Mouse (Mus musculus): Measurements from ENCODE around the gene Med13l. TPM values are rescaled to one million over a fixed set of nuclear protein-coding genes. Genes with fewer than 3 reads are reported as not detected.

The Med13l gene
- polyA plus RNA-seq, 1 experiment, result 3.6 TPM

DNA sequence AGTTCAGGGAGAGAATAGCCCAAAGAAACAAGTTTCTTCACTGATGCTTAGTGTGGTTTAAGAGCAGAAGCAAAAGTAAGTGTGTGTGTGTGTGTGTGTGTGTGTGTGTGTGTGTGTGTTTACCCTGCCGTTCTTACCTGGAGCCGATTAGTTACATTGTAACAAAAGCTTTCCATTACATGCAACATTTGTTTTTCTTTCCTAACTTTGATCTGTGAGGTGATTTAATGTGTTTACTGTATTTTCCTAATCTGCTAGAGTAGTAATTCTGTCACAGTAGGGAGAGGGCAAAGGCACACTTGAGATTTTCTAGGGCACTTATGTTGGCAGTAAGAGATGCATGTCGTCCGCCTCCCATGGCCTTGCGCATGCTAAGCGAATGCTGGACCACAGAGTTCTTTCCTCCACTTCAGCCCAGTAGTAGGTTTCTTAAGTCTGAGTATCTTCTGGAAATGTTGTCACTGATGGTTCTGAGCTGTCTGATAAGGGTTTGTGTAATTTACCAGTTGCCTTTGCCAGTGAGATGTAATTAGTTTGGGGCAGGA, 28.0 kb downstream of the Med13l start:
- no peaks in the 10 kb centered on the region for H3K9me3 ChIP-seq
- TF ChIP-seq FLI1 (IDR thresholded peaks at IDR 0.05; ENCODE audit: low read length) (no peak), GATA1 (IDR thresholded peaks at IDR 0.05; ENCODE audit: borderline replicate concordance, low read length) (no peak)
- peaks cover 97% of the 10 kb centered on the region for H3K4me1 ChIP-seq
- H3K4me3 ChIP-seq (replicated peaks), result no peak overlapping the region
- H3K27me3 ChIP-seq (replicated peaks), result no peaks in the 10 kb centered on the region
- H3K36me3 ChIP-seq (replicated peaks; ENCODE audit: low read length), result peaks cover 8% of the 10 kb centered on the region

DNA sequence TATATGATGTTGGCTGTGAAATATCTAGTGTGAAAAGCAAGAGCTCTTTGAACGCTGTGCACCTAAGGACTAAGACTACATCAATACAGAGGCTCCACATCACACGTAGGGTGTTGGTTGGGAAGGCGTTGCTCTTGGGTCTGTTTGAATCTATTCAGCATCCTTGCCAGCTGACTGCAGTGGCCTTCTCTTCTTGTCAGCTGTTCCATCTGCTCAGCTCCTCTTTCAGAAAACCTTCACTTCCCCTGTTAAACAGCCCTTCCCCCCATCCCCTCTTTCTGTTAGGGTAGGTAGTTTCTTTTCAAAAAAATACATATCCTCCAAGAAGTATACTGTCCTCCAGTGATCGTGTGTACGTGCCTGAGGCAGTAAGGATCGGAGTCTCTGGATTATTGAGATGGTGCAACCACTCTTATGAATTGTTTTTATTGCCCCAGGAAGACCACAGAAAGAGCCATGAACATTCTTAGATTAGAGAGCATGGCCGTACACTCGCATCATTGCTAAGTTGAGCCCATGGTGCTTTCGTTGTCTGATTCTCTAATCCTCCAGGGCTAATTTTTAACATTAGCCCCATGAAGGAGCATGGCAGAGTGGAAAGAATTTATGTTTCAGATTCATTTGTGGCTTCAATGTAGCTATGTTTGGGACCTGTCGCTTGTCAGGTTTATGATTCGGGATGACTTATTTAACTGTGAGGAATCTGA, 28.9 kb downstream of the Med13l start:
- Histone ChIP-seq H3K36me3 (replicated peaks; ENCODE audit: low read length) (peaks cover 12% of the 10 kb centered on the region), H3K4me1 (peaks cover 97% of the 10 kb centered on the region), H3K4me3 (replicated peaks) (peak overlapping the region; percentile 10), H3K27me3 (replicated peaks) (no peaks in the 10 kb centered on the region), H3K9me3 (no peaks in the 10 kb centered on the region)
- TF ChIP-seq GATA1 (IDR thresholded peaks at IDR 0.05; ENCODE audit: borderline replicate concordance, low read length), result no peak
- TF ChIP-seq FLI1 (IDR thresholded peaks at IDR 0.05; ENCODE audit: low read length), result no peak

DNA sequence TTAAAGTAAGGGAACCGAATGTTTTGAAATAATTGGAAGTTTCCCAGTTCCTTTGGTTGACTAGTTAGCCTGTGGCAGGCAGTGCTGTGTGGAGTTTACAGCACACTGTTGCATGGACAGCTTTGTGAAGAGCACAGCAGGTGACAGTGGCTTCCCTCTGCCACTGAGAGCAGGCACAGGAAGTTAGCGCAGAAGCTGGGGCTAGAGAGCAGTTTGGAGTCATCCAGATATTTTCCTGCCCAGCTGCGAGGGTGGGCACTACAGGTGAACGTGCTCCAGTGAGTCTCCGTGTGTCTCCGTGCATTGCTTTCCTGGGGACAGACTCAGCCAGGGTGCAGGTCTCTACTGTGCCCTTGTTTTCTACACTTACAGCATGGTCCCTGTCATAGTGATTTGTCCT, 30.4 kb downstream of the Med13l start:
- Histone ChIP-seq H3K4me3 (replicated peaks) (peak overlapping the region; percentile 64), H3K27me3 (replicated peaks) (no peaks in the 10 kb centered on the region), H3K9me3 (no peaks in the 10 kb centered on the region), H3K4me1 (peaks cover 95% of the 10 kb centered on the region), H3K36me3 (replicated peaks; ENCODE audit: low read length) (peaks cover 22% of the 10 kb centered on the region)
- no peak for TF ChIP-seq GATA1 (IDR thresholded peaks at IDR 0.05; ENCODE audit: borderline replicate concordance, low read length)
- TF ChIP-seq FLI1 (IDR thresholded peaks at IDR 0.05; ENCODE audit: low read length), result no peak

DNA sequence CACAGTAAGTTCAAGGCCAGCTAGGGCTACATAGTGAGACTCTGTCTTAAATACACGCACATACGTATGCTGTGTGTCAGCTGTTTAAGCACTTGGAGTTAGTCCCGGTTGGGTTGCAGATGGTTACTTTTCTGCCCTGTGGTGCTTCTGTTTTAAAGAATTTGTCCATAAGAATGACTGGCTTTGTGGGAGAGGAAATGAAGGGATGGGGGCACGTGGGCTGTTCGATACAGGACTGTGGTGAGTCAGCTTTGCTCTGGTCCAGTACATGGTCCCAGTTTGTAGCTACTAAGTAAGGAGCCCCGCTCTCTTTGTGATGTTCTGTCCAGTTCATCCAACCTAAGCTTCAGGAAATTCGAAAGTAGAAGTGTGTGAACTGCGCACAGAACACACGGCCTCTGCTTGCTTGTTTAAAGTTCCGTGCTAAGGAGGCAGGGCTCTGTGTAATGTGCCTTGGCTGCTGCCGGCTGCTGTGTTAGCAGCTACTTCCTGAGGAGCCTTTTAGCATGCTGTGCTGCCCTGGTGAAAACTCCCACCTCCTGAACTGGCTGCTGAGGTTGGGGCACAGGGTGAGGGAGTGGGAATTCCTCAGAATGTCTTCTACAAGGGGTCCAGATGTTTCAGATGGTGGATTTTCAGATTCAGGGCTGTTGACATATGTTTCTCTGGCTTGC, 31.5 kb downstream of the Med13l start:
- no peak for TF ChIP-seq GATA1 (IDR thresholded peaks at IDR 0.05; ENCODE audit: borderline replicate concordance, low read length)
- Histone ChIP-seq H3K36me3 (replicated peaks; ENCODE audit: low read length) (peaks cover 27% of the 10 kb centered on the region), H3K27me3 (replicated peaks) (no peaks in the 10 kb centered on the region), H3K4me1 (peaks cover 95% of the 10 kb centered on the region), H3K9me3 (no peaks in the 10 kb centered on the region), H3K4me3 (replicated peaks) (peak overlapping the region; percentile 87)

DNA sequence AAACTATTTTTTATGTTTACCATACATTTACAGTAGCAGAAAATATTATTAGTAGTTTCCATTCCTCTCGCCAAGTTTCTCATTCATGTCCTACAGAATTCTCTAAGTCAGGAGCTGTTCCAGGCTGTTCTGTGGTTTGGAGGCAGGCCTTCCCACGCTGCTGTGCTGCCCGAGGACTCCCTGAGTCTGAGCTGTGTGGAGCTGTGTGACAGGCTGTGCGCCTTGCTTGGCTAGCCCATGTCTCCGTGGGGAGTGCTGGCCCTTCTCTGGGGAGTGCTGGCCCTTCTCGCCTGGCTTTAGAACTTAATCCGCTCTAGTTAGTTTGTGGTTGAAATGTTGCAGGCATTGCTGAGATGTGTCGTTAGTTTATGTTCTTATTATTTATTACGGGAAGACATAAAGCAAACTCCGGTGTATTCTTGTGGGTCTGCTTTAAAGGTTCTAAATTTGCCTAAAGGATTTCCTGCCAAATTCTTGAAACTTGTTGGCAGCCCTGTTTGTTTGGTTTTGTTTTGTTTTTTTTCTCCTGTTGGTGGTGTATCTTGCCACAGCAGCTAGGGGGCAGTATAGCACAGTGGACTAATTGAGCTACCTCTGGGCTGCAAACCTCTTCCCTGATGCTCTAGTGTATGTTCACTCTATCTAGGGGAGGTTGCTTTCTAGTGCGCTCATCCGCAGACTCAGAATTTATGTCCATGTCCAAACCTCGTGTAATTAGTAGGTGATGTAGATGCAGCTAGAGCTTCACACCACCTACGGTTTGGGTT, 34.2 kb downstream of the Med13l start:
- H3K9me3 ChIP-seq, result no peaks in the 10 kb centered on the region
- no peaks in the 10 kb centered on the region for H3K27me3 ChIP-seq (replicated peaks)
- peaks cover 38% of the 10 kb centered on the region for H3K36me3 ChIP-seq (replicated peaks; ENCODE audit: low read length)
- H3K4me1 ChIP-seq, result peaks cover 86% of the 10 kb centered on the region
- H3K4me3 ChIP-seq (replicated peaks), result peak overlapping the region; percentile 71
- TF ChIP-seq FLI1 (IDR thresholded peaks at IDR 0.05; ENCODE audit: low read length) (no peak), GATA1 (IDR thresholded peaks at IDR 0.05; ENCODE audit: borderline replicate concordance, low read length) (no peak)

DNA sequence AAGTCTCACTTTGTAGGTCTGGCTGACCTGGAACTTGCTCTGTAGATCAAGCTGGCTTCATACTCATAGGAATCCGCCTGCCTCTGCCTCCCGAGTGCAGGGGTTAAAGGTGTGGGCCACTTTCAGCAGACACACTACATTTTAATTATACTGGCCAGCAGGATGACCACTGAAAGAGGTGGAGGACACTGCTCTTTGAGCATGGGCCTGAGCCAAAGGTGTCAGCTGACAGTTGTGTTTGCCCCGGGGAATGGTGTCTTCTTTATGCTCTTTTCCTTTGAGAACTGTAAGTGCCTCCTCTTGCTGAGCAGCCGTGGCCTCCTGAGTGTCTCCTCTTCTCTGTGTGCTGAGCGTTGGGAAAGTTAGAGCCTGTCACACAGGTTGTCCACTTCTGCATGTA, 35.4 kb downstream of the Med13l start:
- peaks cover 86% of the 10 kb centered on the region for H3K4me1 ChIP-seq
- no peaks in the 10 kb centered on the region for H3K9me3 ChIP-seq
- TF ChIP-seq FLI1 (IDR thresholded peaks at IDR 0.05; ENCODE audit: low read length) (no peak), GATA1 (IDR thresholded peaks at IDR 0.05; ENCODE audit: borderline replicate concordance, low read length) (no peak)
- H3K4me3 ChIP-seq (replicated peaks), result no peak overlapping the region
- no peaks in the 10 kb centered on the region for H3K27me3 ChIP-seq (replicated peaks)
- H3K36me3 ChIP-seq (replicated peaks; ENCODE audit: low read length), result peaks cover 41% of the 10 kb centered on the region

DNA sequence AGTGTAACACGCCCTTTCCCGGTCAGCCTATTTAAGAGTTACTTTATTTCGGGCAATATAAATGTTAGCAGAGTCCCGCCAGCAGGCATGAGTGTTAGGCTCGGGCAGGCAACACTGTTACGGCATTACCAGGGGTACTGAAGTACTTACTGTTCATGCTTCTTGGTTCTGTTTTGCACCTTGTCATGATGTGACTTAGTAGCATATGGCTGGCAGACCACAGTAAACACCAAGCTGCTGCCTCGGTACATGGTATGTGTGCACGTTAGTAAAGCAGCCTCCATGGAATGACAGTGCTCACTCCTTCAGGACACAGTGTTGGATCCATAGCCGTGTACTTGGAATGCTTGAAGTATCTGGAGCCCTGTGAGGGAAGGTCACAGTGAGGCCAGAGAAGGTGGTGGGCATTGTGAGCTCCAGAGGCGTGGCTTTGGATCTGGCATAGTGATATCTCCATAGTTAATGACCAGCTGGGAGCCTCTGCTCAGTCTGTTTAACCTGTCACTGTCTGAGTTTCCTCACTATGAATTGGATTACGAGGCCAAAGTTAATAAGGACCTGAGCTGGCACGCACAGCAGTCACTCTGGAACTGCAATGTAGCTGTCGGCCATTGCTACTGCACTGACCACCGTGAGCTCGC, 36.1 kb downstream of the Med13l start:
- peak overlapping the region; percentile 8 for H3K4me3 ChIP-seq (replicated peaks)
- no peaks in the 10 kb centered on the region for H3K9me3 ChIP-seq
- H3K4me1 ChIP-seq, result peaks cover 86% of the 10 kb centered on the region
- H3K36me3 ChIP-seq (replicated peaks; ENCODE audit: low read length), result peaks cover 44% of the 10 kb centered on the region
- H3K27me3 ChIP-seq (replicated peaks), result no peaks in the 10 kb centered on the region
- TF ChIP-seq GATA1 (IDR thresholded peaks at IDR 0.05; ENCODE audit: borderline replicate concordance, low read length) (no peak), FLI1 (IDR thresholded peaks at IDR 0.05; ENCODE audit: low read length) (no peak)

DNA sequence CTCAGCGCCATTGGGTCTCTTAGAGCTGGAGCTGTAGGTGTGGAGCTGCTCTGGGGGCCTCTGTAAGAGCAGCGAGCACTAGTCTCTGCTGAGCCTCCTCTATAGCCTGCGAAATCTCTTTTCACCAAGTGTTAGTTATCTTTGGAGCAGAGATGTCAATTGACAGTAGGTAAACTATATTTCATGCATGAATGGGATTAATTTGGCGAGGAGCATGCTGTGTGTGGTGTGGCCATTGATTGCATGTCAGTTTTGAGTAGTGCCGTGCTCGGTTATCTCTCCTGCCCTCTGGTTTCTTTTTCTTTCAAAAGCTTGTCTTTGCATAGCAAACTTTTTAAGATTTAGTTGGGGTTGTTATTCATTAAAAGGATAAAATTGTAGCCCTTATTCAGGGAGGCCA, 38.1 kb downstream of the Med13l start:
- no peaks in the 10 kb centered on the region for H3K27me3 ChIP-seq (replicated peaks)
- H3K36me3 ChIP-seq (replicated peaks; ENCODE audit: low read length), result peaks cover 56% of the 10 kb centered on the region
- no peak overlapping the region for H3K4me3 ChIP-seq (replicated peaks)
- H3K4me1 ChIP-seq, result peaks cover 81% of the 10 kb centered on the region
- no peaks in the 10 kb centered on the region for H3K9me3 ChIP-seq
- TF ChIP-seq FLI1 (IDR thresholded peaks at IDR 0.05; ENCODE audit: low read length) (no peak), GATA1 (IDR thresholded peaks at IDR 0.05; ENCODE audit: borderline replicate concordance, low read length) (no peak)

DNA sequence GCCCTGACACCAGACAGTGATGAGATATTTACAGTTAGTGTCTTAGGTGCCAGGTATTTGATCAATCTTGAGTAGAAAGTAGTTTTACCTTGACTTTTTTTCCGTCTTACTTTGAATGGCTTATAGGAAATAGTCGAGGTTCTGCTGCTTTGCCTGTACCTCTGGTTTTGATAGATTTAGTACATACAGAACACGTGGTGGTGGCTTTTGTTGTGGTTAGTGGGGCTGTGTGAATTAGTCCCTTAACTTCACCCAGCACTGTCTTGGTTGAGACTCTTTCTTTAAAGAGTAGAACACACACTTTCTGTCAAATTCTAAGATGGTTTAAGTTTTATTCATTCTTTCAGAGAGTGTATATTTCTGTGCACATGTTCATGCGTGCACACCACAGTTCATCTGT, 41.0 kb downstream of the Med13l start:
- Histone ChIP-seq H3K27me3 (replicated peaks) (no peaks in the 10 kb centered on the region), H3K36me3 (replicated peaks; ENCODE audit: low read length) (peaks cover 48% of the 10 kb centered on the region), H3K4me3 (replicated peaks) (no peak overlapping the region), H3K4me1 (peaks cover 80% of the 10 kb centered on the region), H3K9me3 (no peaks in the 10 kb centered on the region)
- no peak for TF ChIP-seq GATA1 (IDR thresholded peaks at IDR 0.05; ENCODE audit: borderline replicate concordance, low read length)
- no peak for TF ChIP-seq FLI1 (IDR thresholded peaks at IDR 0.05; ENCODE audit: low read length)
